Mouse (Mus musculus) limb, embryonic 11.5 days (tissue): ENCODE measurements around the gene Vps11. TPM values are rescaled to one million over a fixed set of nuclear protein-coding genes. Genes with fewer than 3 reads are reported as not detected.

Experiments
- ATAC-seq: fragments of 200-750 bp; cut with Nextera tagmentation; 2 replicates; pipeline ENCODE4 v1.8.0; 2017; ENCODE audit warnings: low read depth; ENCODE audit not compliant: insufficient number of reproducible peaks, low FRiP score, low TSS enrichment
- DNase-seq: peaks from one replicate; pipeline ENCODE4 v3.0.0-alpha.2; 2015; ENCODE audit warnings: low spot score
- H3K27ac ChIP-seq: fragments of 300-500 bp; sonication (generic); replicated peaks from 2 replicates; pipeline ENCODE4 v1.5.1; 2014; ENCODE audit warnings: low read depth, mild to moderate bottlenecking, low read length
- H3K27me3 ChIP-seq: fragments of 300-500 bp; sonication (generic); 2 replicates; pipeline ENCODE4 v1.6.1; 2014; ENCODE audit warnings: mild to moderate bottlenecking, low read length, mixed read lengths; ENCODE audit not compliant: control insufficient read depth, insufficient read depth
- H3K36me3 ChIP-seq: fragments of 300-500 bp; sonication (generic); 2 replicates; pipeline ENCODE4 v1.6.1; 2014; ENCODE audit warnings: mild to moderate bottlenecking, low read length, moderate library complexity, mixed read lengths; ENCODE audit not compliant: control insufficient read depth, insufficient read depth
- H3K4me1 ChIP-seq: fragments of 300-500 bp; sonication (generic); 2 replicates; pipeline ENCODE4 v1.6.1; 2014; ENCODE audit warnings: low read length, mixed read lengths; ENCODE audit not compliant: control insufficient read depth, insufficient read depth
- H3K4me2 ChIP-seq: fragments of 300-500 bp; sonication (generic); 2 replicates; pipeline ENCODE4 v1.6.1; 2014; ENCODE audit warnings: low read depth, mild to moderate bottlenecking, moderate library complexity; ENCODE audit not compliant: severe bottlenecking
- H3K4me3 ChIP-seq: fragments of 300-500 bp; sonication (generic); 2 replicates; pipeline ENCODE4 v1.5.1; 2014; ENCODE audit warnings: low read depth, low read length
- H3K9ac ChIP-seq: fragments of 300-500 bp; sonication (generic); 2 replicates; pipeline ENCODE4 v1.6.1; 2014; ENCODE audit warnings: mild to moderate bottlenecking, low read length
- H3K9me3 ChIP-seq: fragments of 300-500 bp; sonication (generic); 2 replicates; pipeline ENCODE4 v1.6.1; 2016; ENCODE audit warnings: low read length; ENCODE audit not compliant: control insufficient read depth
- WGBS: fragments of 180-500 bp; shearing (Covaris S2); extraction: QIAGEN DNeasy Blood & Tissue Kit; methylation state at CpG from one replicate; pipeline ENCODE4 v1.1.7; 2014; 5-methylcytosine and 5-hydroxymethylcytosine counted together
- polyA plus RNA-seq: library from polyadenylated mRNA; unstranded; fragments of >200 nt; fragmentation: Nextera tagmentation; extraction: Ambion mirVana; gene quantifications from 2 replicates; pipeline ENCODE4 v1.2.1, GENCODE M21; 2014

The Vps11 gene
- polyA plus RNA-seq, 1 experiment from 2014 or later: 26.4 TPM

DNA sequence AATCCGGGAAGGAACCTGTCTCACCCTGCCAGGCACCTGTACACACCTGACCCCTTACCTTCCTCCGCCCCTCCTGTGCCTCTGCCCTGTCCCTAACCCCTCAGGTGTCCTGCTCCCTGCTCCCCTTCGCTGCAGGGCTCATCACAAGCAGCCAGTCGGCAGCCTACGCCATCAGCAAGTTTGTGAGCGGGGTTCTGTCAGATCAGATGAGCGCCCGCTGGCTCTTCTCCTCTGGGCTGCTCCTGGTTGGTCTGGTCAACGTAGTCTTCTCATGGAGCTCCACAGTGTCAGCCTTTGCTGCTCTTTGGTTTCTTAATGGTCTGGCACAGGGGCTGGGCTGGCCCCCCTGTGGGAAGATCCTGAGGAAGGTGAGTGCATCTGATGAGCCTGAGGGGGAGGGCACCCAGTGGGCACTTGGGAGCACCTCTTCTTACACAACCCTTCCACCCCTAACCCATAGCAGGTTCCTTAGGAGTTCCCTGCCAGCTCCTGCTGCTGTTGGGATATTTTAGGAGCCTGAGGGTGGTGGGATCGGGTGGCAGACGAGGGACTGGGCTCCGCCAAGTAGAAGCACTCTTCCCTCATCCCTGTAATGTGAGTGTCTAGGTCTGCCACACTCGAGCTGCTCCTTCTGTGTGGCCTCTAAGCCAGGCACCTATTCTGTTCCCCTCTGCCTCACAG lies 37.8 kb upstream of the Vps11 start:
- DNase-seq (no peak), ATAC-seq (no peak)
- H3K4me3 ChIP-seq: no peak overlapping the region
- H3K4me1 ChIP-seq: peaks cover 9% of the 10 kb centered on the region; the same call in 1 of the 2 replicates
- H3K4me2 ChIP-seq: no peak overlapping the region
- no peak overlapping the region for H3K9ac ChIP-seq
- 84% methylated on average over 13 of the region's 13 CpGs for WGBS
- H3K27ac ChIP-seq: no peak overlapping the region
- H3K9me3 ChIP-seq: no peaks in the 10 kb centered on the region
- peaks cover 21% of the 10 kb centered on the region for H3K36me3 ChIP-seq
- H3K27me3 ChIP-seq: 0 out of 2 replicates have a peak, but pooled peaks cover 2% of the 10 kb centered on the region

DNA sequence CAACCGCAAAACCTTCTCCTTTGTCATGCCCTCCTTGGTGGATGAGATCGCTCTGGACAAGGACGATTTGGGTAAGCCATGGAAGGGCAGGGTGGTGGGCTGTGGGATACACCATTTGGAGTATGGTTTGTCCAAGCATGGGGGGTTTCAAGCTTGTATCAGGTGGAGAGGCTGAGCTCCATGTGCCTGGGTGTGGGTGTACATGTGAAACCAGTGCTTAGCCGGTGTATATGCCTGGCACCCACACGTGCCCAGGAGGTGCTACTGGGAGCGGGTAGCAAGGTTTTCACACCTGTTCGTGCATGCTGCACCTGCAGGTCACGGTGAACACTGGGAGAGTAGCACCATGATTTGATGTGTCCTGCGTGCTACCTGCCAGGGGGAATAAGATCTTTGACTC lies 37.1 kb upstream of the Vps11 start:
- Histone ChIP-seq H3K27me3 (0 out of 2 replicates have a peak, but pooled peaks cover 2% of the 10 kb centered on the region), H3K4me2 (no peak overlapping the region), H3K4me1 (peaks cover 9% of the 10 kb centered on the region; the same call in 1 of the 2 replicates), H3K4me3 (no peak overlapping the region), H3K27ac (no peak overlapping the region), H3K9ac (no peak overlapping the region), H3K36me3 (peaks cover 17% of the 10 kb centered on the region), H3K9me3 (no peaks in the 10 kb centered on the region)
- DNase-seq (no peak), ATAC-seq (no peak)
- WGBS: 87% methylated on average over 9 of the region's 9 CpGs

DNA sequence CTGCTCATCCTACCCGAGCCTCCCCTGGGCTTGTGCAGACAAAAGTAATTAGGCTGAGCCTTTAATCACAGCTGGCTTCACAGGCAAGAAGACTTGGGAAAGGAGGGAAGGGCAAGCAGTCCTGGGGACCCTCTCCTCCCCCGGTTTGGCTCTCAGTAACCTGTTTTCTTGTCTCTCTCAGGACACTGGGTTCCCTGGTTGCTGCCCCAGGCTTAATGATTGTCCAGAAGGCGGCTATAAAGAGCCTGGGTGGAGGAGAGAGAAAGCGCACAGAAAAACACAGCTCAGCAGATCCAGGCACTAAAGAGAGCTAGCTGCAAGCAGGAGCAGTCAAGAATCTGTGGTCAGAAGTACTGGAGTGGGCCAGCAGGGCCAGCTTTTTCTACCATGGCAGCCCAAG lies 36.6 kb upstream of the Vps11 start:
- peaks cover 9% of the 10 kb centered on the region; the same call in 1 of the 2 replicates for H3K4me1 ChIP-seq
- no peak overlapping the region for H3K4me3 ChIP-seq
- WGBS: 19% methylated on average over 4 of the region's 4 CpGs
- H3K36me3 ChIP-seq: peaks cover 14% of the 10 kb centered on the region
- no peak for DNase-seq
- 0 out of 2 replicates have a peak, but pooled peaks cover 2% of the 10 kb centered on the region for H3K27me3 ChIP-seq
- no peak overlapping the region for H3K4me2 ChIP-seq
- no peaks in the 10 kb centered on the region for H3K9me3 ChIP-seq
- no peak for ATAC-seq
- no peak overlapping the region for H3K9ac ChIP-seq
- no peak overlapping the region for H3K27ac ChIP-seq

DNA sequence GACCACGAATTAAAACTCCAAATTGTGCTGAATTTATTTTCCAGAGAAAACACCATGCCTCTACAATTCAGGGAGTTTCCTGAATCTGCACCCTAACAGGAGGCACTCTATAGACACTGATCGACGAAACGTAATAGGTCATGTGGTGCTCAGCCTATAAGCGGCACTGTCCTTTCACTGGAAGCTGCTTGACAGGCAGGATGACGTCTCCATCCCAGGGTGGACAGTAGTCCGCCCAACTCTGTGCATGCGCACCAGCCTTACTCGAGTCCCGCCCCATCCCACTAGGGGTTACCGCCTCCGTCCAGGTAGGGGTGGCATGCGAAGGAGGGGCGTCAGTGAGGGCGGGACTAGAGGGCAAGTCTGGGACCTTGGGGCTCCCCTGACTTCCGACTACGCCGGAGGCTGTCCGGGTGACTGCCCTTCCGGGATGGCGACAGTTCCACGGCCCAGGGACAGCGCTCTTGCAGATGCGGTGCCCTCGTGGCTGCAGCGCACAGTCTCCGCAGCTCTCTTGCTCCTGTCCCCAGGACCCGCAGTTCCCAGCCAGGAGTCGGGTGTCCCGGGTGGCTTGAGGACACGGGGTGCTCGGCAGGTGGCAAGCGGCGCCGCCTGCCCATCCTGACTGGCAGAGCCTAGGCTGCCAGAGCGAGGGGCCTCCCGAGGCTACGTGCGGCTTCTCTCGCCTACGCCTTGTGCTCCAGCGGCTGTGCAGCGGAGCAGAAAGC lies 35.4 kb upstream of the Vps11 start, which contains the start of gene Slc37a4:
TSS of gene Slc37a4 (plus strand) at position 169 of the 728 bp plus-strand sequence.
- Histone ChIP-seq H3K27me3 (0 out of 2 replicates have a peak, but pooled peaks cover 2% of the 10 kb centered on the region), H3K9ac (peak within 1 kb of the TSS; percentile 77), H3K9me3 (no peaks in the 10 kb centered on the region), H3K4me3 (peak within 1 kb of the TSS; percentile 63), H3K4me2 (peak within 1 kb of the TSS; percentile 96), H3K36me3 (peaks cover 11% of the 10 kb centered on the region; the same call in 1 of the 2 replicates), H3K27ac (no peak within 1 kb of the TSS), H3K4me1 (peaks cover 9% of the 10 kb centered on the region; the same call in 1 of the 2 replicates)
- ATAC-seq: peak; percentile 91
- WGBS: under 1% methylated on average over 43 of the region's 43 CpGs
- peak; percentile 85 for DNase-seq

DNA sequence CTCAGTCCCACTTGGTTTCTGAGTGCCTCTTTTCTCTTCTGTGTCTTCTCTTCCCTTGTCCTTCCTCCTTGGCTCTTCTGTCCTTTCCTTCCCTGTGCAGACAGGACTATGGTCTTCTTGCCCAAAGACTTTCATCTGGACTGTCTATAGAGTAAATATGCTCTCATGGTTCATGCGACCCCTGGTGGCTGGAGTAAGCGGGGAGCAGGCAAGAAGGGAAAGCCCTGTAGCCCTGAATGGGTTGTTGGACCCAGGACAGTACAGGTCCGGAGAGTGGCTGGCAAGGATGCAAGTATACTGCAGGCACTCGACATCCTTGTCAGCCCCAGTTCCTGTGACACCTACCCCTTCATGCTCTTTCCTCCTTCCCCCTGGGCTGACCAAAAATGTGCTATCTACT lies 30.0 kb upstream of the Vps11 start:
- DNase-seq (peak; percentile 80), ATAC-seq (no peak)
- no peak overlapping the region for H3K27ac ChIP-seq
- 46% methylated on average over 4 of the region's 4 CpGs for WGBS
- H3K9me3 ChIP-seq: no peaks in the 10 kb centered on the region
- peaks cover 18% of the 10 kb centered on the region; the same call in 1 of the 2 replicates for H3K36me3 ChIP-seq
- H3K4me1 ChIP-seq: no peaks in the 10 kb centered on the region
- H3K27me3 ChIP-seq: no peaks in the 10 kb centered on the region
- no peak overlapping the region for H3K4me3 ChIP-seq
- H3K4me2 ChIP-seq: no peak overlapping the region
- no peak overlapping the region for H3K9ac ChIP-seq

DNA sequence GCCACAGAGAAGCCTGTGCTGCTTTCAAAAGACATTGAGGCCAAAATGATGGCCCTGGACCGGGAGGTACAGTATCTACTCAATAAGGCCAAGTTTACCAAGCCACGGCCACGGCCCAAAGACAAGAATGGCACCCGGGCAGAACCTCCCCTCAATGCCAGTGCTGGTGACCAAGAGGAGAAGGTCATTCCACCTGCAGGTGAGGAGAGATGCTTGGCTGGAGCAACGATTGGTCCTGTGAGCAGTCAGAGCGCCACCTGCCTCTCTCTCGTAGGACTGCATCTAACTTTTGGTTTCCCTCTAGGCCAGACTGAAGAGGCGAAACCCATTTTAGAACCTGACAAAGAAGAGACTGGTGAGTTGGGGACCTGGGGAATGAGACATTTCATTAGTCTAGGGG lies 27.8 kb upstream of the Vps11 start:
- no peak for ATAC-seq
- no peaks in the 10 kb centered on the region for H3K27me3 ChIP-seq

DNA sequence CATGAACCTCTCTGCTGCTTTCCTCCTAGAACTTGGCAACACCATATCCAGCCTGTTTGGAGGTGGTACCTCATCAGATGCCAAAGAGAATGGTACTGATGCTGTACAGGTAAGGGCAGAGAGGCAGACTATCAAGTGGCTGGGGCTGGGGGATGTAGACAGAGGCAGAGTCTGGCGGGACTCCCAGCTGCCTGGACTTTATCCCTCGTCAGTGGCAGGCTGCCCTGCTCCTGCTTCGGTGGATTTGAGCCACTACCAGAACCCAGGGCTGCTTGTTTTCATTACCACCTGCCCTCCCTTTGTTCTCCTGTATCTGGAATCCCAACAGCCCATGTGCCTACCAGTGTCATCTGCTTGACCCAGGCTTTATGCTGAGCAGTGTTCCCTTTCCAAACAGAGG lies 25.8 kb upstream of the Vps11 start:
- H3K27ac ChIP-seq: no peak overlapping the region
- no peak overlapping the region for H3K4me2 ChIP-seq
- ATAC-seq (no peak), DNase-seq (no peak)
- no peak overlapping the region for H3K4me3 ChIP-seq
- H3K27me3 ChIP-seq: no peaks in the 10 kb centered on the region
- H3K36me3 ChIP-seq: peaks cover 39% of the 10 kb centered on the region
- H3K4me1 ChIP-seq: no peaks in the 10 kb centered on the region
- H3K9me3 ChIP-seq: no peaks in the 10 kb centered on the region
- WGBS: 77% methylated on average over 3 of the region's 3 CpGs
- no peak overlapping the region for H3K9ac ChIP-seq

More for the DNA sequence above, 27.8 kb upstream of the Vps11 start:
- WGBS: 71% methylated on average over 8 of the region's 8 CpGs
- H3K9ac ChIP-seq: no peak overlapping the region
- no peak overlapping the region for H3K4me3 ChIP-seq
- H3K9me3 ChIP-seq: no peaks in the 10 kb centered on the region
- no peaks in the 10 kb centered on the region for H3K4me1 ChIP-seq
- no peak overlapping the region for H3K27ac ChIP-seq
- H3K36me3 ChIP-seq: peaks cover 32% of the 10 kb centered on the region
- DNase-seq: peak; percentile 58
- no peak overlapping the region for H3K4me2 ChIP-seq

DNA sequence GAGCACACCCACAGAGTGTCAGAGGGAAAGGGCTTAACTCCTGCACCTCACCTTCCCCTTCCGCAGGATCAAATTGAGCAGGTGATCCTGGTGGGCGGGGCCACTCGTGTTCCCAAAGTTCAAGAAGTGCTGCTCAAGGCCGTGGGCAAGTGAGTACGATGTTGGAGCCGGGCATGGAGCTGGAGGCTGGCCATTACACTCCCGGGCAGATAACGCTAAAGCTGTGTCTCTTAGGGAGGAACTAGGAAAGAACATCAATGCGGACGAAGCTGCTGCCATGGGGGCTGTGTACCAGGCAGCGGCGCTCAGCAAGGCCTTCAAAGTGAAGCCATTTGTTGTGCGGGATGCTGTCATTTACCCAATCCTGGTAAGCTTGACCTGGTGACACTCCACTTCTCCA lies 23.1 kb upstream of the Vps11 start:
- WGBS: 92% methylated on average over 13 of the region's 13 CpGs

More for the DNA sequence above, 23.1 kb upstream of the Vps11 start:
- DNase-seq: no peak
- Histone ChIP-seq H3K27ac (no peak overlapping the region), H3K4me1 (peaks cover 8% of the 10 kb centered on the region), H3K4me3 (no peak overlapping the region), H3K9ac (no peak overlapping the region), H3K36me3 (peaks cover 43% of the 10 kb centered on the region), H3K27me3 (no peaks in the 10 kb centered on the region), H3K4me2 (no peak overlapping the region), H3K9me3 (no peaks in the 10 kb centered on the region)
- ATAC-seq: no peak
